ENCODE assay signal across 9 mouse cellular contexts in the genomic region with DNA sequence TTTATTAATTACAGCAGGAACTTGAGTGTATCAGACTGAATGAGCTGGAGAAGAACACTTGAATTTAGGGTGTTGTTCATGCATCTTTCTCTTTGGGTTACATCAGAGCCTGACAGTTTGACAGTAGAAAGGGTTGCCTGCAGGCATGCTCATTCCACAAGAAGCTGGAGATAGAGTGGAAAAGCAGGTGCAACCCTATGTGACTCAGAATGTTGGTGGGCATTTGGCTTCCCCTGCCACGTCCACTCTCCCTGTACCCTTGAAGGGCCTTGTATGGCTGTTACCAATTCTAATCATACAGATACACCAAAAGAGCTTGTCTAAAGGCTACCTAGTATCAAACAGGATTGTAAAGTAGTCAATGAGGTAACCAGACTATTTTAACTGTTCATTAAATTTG.
A peak's percentile ranks its signal among the peaks of the same experiment; 100 is the strongest.
DNase-seq lines count a peak whose midpoint lies in the region; ATAC-seq and TF ChIP-seq lines count a peak whose summit lies in the region.
"Had no signal": no experiment of that assay in that cellular context is flagged by ENCODE, and none has a peak within 500 bp of the region (broad histone marks: within the 10 kb centered on the region; RNA-seq: fewer than 3 reads in every experiment).

No protein-coding gene starts in this region.

- peak overlapping the region; percentile 80 for H3K27ac ChIP-seq in heart, adult 2 months
- H3K27ac ChIP-seq in kidney, postnatal 0 days, result peak overlapping the region; percentile 73
- peak overlapping the region; percentile 76 for H3K27ac ChIP-seq in intestine, embryonic 16.5 days (ENCODE audit: low read length)
- H3K27ac ChIP-seq: forebrain, embryonic 13.5 days had no signal

- H3K79me3 ChIP-seq in C2C12 (ENCODE audit: low read depth), result peaks cover 32% of the 10 kb centered on the region

- peaks cover 86% of the 10 kb centered on the region for H3K36me3 ChIP-seq in heart, adult 2 months (ENCODE audit: control insufficient read depth, insufficient read depth, low read length)
- no peaks in the 10 kb centered on the region for H3K36me3 ChIP-seq in kidney, postnatal 0 days (ENCODE audit: insufficient read depth, low read length)
- H3K36me3 ChIP-seq in C2C12 (ENCODE audit: control insufficient read depth, insufficient read depth), result peaks cover 36% of the 10 kb centered on the region
- 0 out of 2 replicates have a peak, but pooled peaks cover 3% of the 10 kb centered on the region for H3K36me3 ChIP-seq in intestine, embryonic 16.5 days (ENCODE audit: control insufficient read depth, insufficient read depth, low read length)

- 50% methylated on average over 1 of the region's 1 CpGs for WGBS in heart, adult 2 months
- 89% methylated on average over 1 of the region's 1 CpGs for WGBS in kidney, postnatal 0 days
- 74% methylated on average over 1 of the region's 1 CpGs for WGBS in intestine, embryonic 16.5 days

- H3K9me3 ChIP-seq in kidney, postnatal 0 days (replicated peaks; ENCODE audit: low read length), result no peaks in the 10 kb centered on the region
- no peaks in the 10 kb centered on the region for H3K9me3 ChIP-seq in intestine, embryonic 16.5 days (ENCODE audit: control insufficient read depth, low read length)
- H3K9me3 ChIP-seq: forebrain, embryonic 13.5 days had no signal

- peaks cover 55% of the 10 kb centered on the region for H3K4me1 ChIP-seq in heart, adult 2 months (ENCODE audit: control insufficient read depth, insufficient read depth, low read length)
- peaks cover 40% of the 10 kb centered on the region for H3K4me1 ChIP-seq in kidney, postnatal 0 days (replicated peaks; ENCODE audit: insufficient read depth, low read length)
- peaks cover 40% of the 10 kb centered on the region for H3K4me1 ChIP-seq in intestine, embryonic 16.5 days (ENCODE audit: control insufficient read depth, insufficient read depth, low read length)

- no peak for DNase-seq in heart, adult 2 months
- DNase-seq in heart, postnatal 10 days, result no peak
- no peak for DNase-seq in kidney, postnatal 0 days (ENCODE audit: low spot score)
- DNase-seq in kidney, postnatal 10 days, result no peak
- DNase-seq in left cerebral cortex, postnatal 4 days, result no peak
- DNase-seq in adrenal gland, adult 8-10 months, result no peak

- peaks cover 13% of the 10 kb centered on the region for H3K79me2 ChIP-seq in heart, adult 2 months (replicated peaks; ENCODE audit: control insufficient read depth, insufficient read depth, low read length)
- H3K79me2 ChIP-seq in C2C12 (ENCODE audit: control insufficient read depth, insufficient read depth), result peaks cover 73% of the 10 kb centered on the region

- no peak overlapping the region for H3K4me2 ChIP-seq in kidney, postnatal 0 days (ENCODE audit: low read length)
- H3K4me2 ChIP-seq in intestine, embryonic 16.5 days (ENCODE audit: low read depth, low read length), result no peak overlapping the region
- H3K4me2 ChIP-seq: forebrain, embryonic 13.5 days had no signal

- TF ChIP-seq EP300 in heart, adult 2 months (IDR thresholded peaks at IDR 0.05; ENCODE audit: insufficient read depth, low read depth, low read length), result no peak

- no peak for TF ChIP-seq CTCF in heart, adult 2 months (IDR thresholded peaks at IDR 0.05)
- no peak for TF ChIP-seq CTCF in kidney, postnatal 0 days (IDR thresholded peaks at IDR 0.05; ENCODE audit: low read depth)
- TF ChIP-seq CTCF in C2C12 (IDR thresholded peaks at IDR 0.05; ENCODE audit: control insufficient read depth, insufficient read depth, insufficient read length), result no peak

- no peak overlapping the region for H3ac ChIP-seq in C2C12 (ENCODE audit: control insufficient read depth, insufficient read length, low read depth)

- ATAC-seq in kidney, postnatal 0 days (replicated peaks; ENCODE audit: low FRiP score, low read depth), result no peak
- ATAC-seq in intestine, embryonic 16.5 days, result no peak

- H3K9ac ChIP-seq in heart, adult 2 months (ENCODE audit: low read depth, low read length), result no peak overlapping the region
- H3K9ac ChIP-seq in kidney, postnatal 0 days (ENCODE audit: low read depth, low read length), result no peak overlapping the region
- no peak overlapping the region for H3K9ac ChIP-seq in intestine, embryonic 16.5 days (ENCODE audit: low read depth, low read length)
- H3K9ac ChIP-seq: forebrain, embryonic 13.5 days had no signal

- no peaks in the 10 kb centered on the region for H3K27me3 ChIP-seq in heart, adult 2 months (ENCODE audit: control insufficient read depth, insufficient read depth, low read length)
- no peaks in the 10 kb centered on the region for H3K27me3 ChIP-seq in kidney, postnatal 0 days (ENCODE audit: insufficient read depth, low read length)
- H3K27me3 ChIP-seq in C2C12 (ENCODE audit: control insufficient read depth, insufficient read depth, insufficient read length), result no peaks in the 10 kb centered on the region
- no peaks in the 10 kb centered on the region for H3K27me3 ChIP-seq in intestine, embryonic 16.5 days (replicated peaks; ENCODE audit: control insufficient read depth, insufficient read depth, low read length)
- H3K27me3 ChIP-seq: forebrain, embryonic 13.5 days had no signal

- H3K4me3 ChIP-seq in heart, adult 2 months, result no peak overlapping the region
- H3K4me3 ChIP-seq in kidney, postnatal 0 days (replicated peaks; ENCODE audit: low read depth, low read length), result no peak overlapping the region
- no peak overlapping the region for H3K4me3 ChIP-seq in C2C12 (ENCODE audit: insufficient read depth, poor library complexity, severe bottlenecking)
- no peak overlapping the region for H3K4me3 ChIP-seq in intestine, embryonic 16.5 days (ENCODE audit: low read length)
- H3K4me3 ChIP-seq: forebrain, embryonic 13.5 days had no signal

- TF ChIP-seq POLR2A in heart, adult 2 months (IDR thresholded peaks at IDR 0.05; ENCODE audit: insufficient read depth, low read depth, low read length), result no peak

- intact Hi-C loops in heart, adult 2 months (cut with DNase I), result loop anchor here (2.0 to 5.0 kb wide), 2 partner anchors 95 to 356 kb away; no protein-coding TSS in a partner anchor
- intact Hi-C loops in heart, postnatal 10 days (cut with DNase I), result loop anchor here (2.0 kb wide), 2 partner anchors 35 to 103 kb away; no protein-coding TSS in a partner anchor
- intact Hi-C loops in left cerebral cortex, postnatal 4 days (cut with DNase I), result no loop called here

TF ChIP-seq in C2C12, 6 proteins besides CTCF, POLR2A, EP300 and RAD21:
- TF ChIP-seq CEBPB (IDR thresholded peaks at IDR 0.05; ENCODE audit: low read depth) (no peak), MYOD1 (IDR thresholded peaks at IDR 0.05; ENCODE audit: control insufficient read depth, insufficient read length, low read depth) (peak; percentile 47)
